Mouse (Mus musculus) right cerebral cortex, postnatal 25 days (tissue): ENCODE results near the gene Ptgdr.
A peak's percentile ranks its signal among the peaks of the same experiment; 100 is the strongest.
"Not testable (repeated sequence)": the region's sequence is repeated elsewhere in the genome, so short reads cannot be mapped to it uniquely, and the experiment has no call there.

Source experiments
- DNase-seq: peaks from one replicate; pipeline ENCODE4 v3.0.0; 2022

The Ptgdr gene

GRCm38 (mm10) chr14:44858868-44859613 is at the start of gene Ptgdr:
TSS of gene Ptgdr (minus strand) at chr14:44859375.
- DNase-seq, result no peak

- no peak for DNase-seq
Observed at GRCm38 (mm10) chr14:44907774-44908173, 48.6 kb upstream of the Ptgdr start.

- no peak for DNase-seq
Observed at GRCm38 (mm10) chr14:44904199-44904598, 45.0 kb upstream of the Ptgdr start.

GRCm38 (mm10) chr14:44901735-44902134 is 42.6 kb upstream of the Ptgdr start:
- not testable (repeated sequence) for DNase-seq

- DNase-seq, result no peak
Observed at GRCm38 (mm10) chr14:44891387-44892132, 32.4 kb upstream of the Ptgdr start.

- no peak for DNase-seq
Observed at GRCm38 (mm10) chr14:44869686-44870085, 10.5 kb upstream of the Ptgdr start.

- no peak for DNase-seq
Observed at GRCm38 (mm10) chr14:44865661-44866060, 6.5 kb upstream of the Ptgdr start.

- DNase-seq, result no peak
Observed at GRCm38 (mm10) chr14:44863086-44863485, 3.9 kb upstream of the Ptgdr start.

GRCm38 (mm10) chr14:44861161-44861560 is 2.0 kb upstream of the Ptgdr start:
- DNase-seq, result no peak

GRCm38 (mm10) chr14:44858372-44858771 is 803 bp downstream of the Ptgdr start:
- DNase-seq, result no peak

GRCm38 (mm10) chr14:44850637-44851036 is 8.5 kb downstream of the Ptgdr start:
- not testable (repeated sequence) for DNase-seq

- DNase-seq, result no peak
Observed at GRCm38 (mm10) chr14:44847740-44848139, 11.4 kb downstream of the Ptgdr start.

- peak; percentile 10 for DNase-seq
Observed at GRCm38 (mm10) chr14:44846558-44847263, 12.5 kb downstream of the Ptgdr start.

GRCm38 (mm10) chr14:44843768-44844755 is 15.1 kb downstream of the Ptgdr start:
- DNase-seq, result no peak

GRCm38 (mm10) chr14:44838685-44839084 is 20.5 kb downstream of the Ptgdr start:
- no peak for DNase-seq

GRCm38 (mm10) chr14:44835132-44835531 is 24.0 kb downstream of the Ptgdr start:
- DNase-seq, result no peak

GRCm38 (mm10) chr14:44834134-44834533 is 25.0 kb downstream of the Ptgdr start:
- not testable (repeated sequence) for DNase-seq

- not testable (repeated sequence) for DNase-seq
Observed at GRCm38 (mm10) chr14:44833096-44833495, 26.1 kb downstream of the Ptgdr start.

GRCm38 (mm10) chr14:44827736-44828135 is 31.4 kb downstream of the Ptgdr start:
- no peak for DNase-seq

- DNase-seq, result no peak
Observed at GRCm38 (mm10) chr14:44821177-44822057, 37.8 kb downstream of the Ptgdr start.

- DNase-seq, result not testable (repeated sequence)
Observed at GRCm38 (mm10) chr14:44813152-44813551, 46.0 kb downstream of the Ptgdr start.
